In genomic region chr7:67958045-67958444, GRCm38 (mm10) we compare ENCODE assay signal across 9 mouse cellular contexts. TPM values are rescaled to one million over a fixed set of nuclear protein-coding genes. Genes with fewer than 3 reads are reported as not detected.
DNase-seq lines count a peak whose midpoint lies in the region; ATAC-seq and TF ChIP-seq lines count a peak whose summit lies in the region.
"Had no signal": no experiment of that assay in that cellular context is flagged by ENCODE, and none has a peak within 500 bp of the region (broad histone marks: within the 10 kb centered on the region; RNA-seq: fewer than 3 reads in every experiment).

No protein-coding gene starts in this region.

- no peak overlapping the region for H3K27ac ChIP-seq in liver, postnatal 0 days (ENCODE audit: low read depth)
- no peak overlapping the region for H3K27ac ChIP-seq in liver, embryonic 12.5 days
- H3K27ac ChIP-seq in lung, embryonic 16.5 days (ENCODE audit: low read length) = no peak overlapping the region

- H3K36me3 ChIP-seq in liver, postnatal 0 days (replicated peaks; ENCODE audit: insufficient read depth, low read length) = no peaks in the 10 kb centered on the region
- H3K36me3 ChIP-seq in liver, embryonic 12.5 days = no peaks in the 10 kb centered on the region
- no peaks in the 10 kb centered on the region for H3K36me3 ChIP-seq in lung, embryonic 16.5 days (ENCODE audit: control insufficient read depth, insufficient read depth, low read length)

- peak; percentile 16 for ATAC-seq in liver, postnatal 0 days
- no peak for ATAC-seq in liver, embryonic 12.5 days
- peak; percentile 77 for ATAC-seq in granulocyte monocyte progenitor cell, adult 5-6 weeks (replicated peaks; ENCODE audit: poor library complexity, severe bottlenecking)
- ATAC-seq in lung, embryonic 16.5 days (ENCODE audit: low read depth) = no peak

- peak; percentile 48 for DNase-seq in liver, postnatal 0 days
- peak; percentile 13 to 22 for DNase-seq in thymus, postnatal 10 days (ENCODE audit: low spot score in 2 of 2)
- DNase-seq in cerebellum, adult 11-12 months = no peak
- DNase-seq in layer of hippocampus, adult 11-12 months (ENCODE audit: low spot score) = no peak
- no peak for DNase-seq in Muller cell, postnatal 12 days (ENCODE audit: inconsistent ontology term)
- DNase-seq: adrenal gland, adult 2 months had no signal

- TF ChIP-seq EP300 in liver, postnatal 0 days (IDR thresholded peaks at IDR 0.05; ENCODE audit: low read depth) = no peak

- H3K4me2 ChIP-seq in liver, postnatal 0 days (ENCODE audit: low read depth, low read length) = peak overlapping the region; percentile 36
- no peak overlapping the region; the same call in 1 of the 2 replicates for H3K4me2 ChIP-seq in liver, embryonic 12.5 days
- H3K4me2 ChIP-seq in lung, embryonic 16.5 days (ENCODE audit: low read depth, low read length) = peak overlapping the region; percentile 32

- TF ChIP-seq CTCF in liver, postnatal 0 days (IDR thresholded peaks at IDR 0.05; ENCODE audit: low read depth) = no peak

- H3K9me3 ChIP-seq in liver, postnatal 0 days (ENCODE audit: low read length) = no peaks in the 10 kb centered on the region
- no peaks in the 10 kb centered on the region for H3K9me3 ChIP-seq in liver, embryonic 12.5 days (replicated peaks)
- no peaks in the 10 kb centered on the region for H3K9me3 ChIP-seq in lung, embryonic 16.5 days (ENCODE audit: control insufficient read depth, low read length)

- 31% methylated on average over 18 of the region's 18 CpGs for WGBS in liver, postnatal 0 days (ENCODE audit: insufficient replicate concordance)
- 33% methylated on average over 18 of the region's 18 CpGs for WGBS in liver, embryonic 12.5 days (ENCODE audit: insufficient replicate concordance)
- WGBS in lung, embryonic 16.5 days = 20% methylated on average over 18 of the region's 18 CpGs

- no peak overlapping the region for H3K4me3 ChIP-seq in liver, postnatal 0 days (ENCODE audit: low read depth, low read length)
- no peak overlapping the region for H3K4me3 ChIP-seq in liver, embryonic 12.5 days
- peak overlapping the region; percentile 19; the same call in 1 of the 2 replicates for H3K4me3 ChIP-seq in lung, embryonic 16.5 days (ENCODE audit: low read length)

- no peak overlapping the region for H3K9ac ChIP-seq in liver, postnatal 0 days (replicated peaks)
- no peak overlapping the region for H3K9ac ChIP-seq in liver, embryonic 12.5 days
- H3K9ac ChIP-seq in lung, embryonic 16.5 days (ENCODE audit: low read length) = peak overlapping the region; percentile 23; the same call in 1 of the 2 replicates

- H3K27me3 ChIP-seq in liver, postnatal 0 days (ENCODE audit: insufficient read depth, low read length) = peaks cover 34% of the 10 kb centered on the region
- H3K27me3 ChIP-seq in liver, embryonic 12.5 days (replicated peaks) = 0 out of 2 replicates have a peak, but pooled peaks cover 4% of the 10 kb centered on the region
- no peaks in the 10 kb centered on the region for H3K27me3 ChIP-seq in lung, embryonic 16.5 days (ENCODE audit: control insufficient read depth, insufficient read depth, low read depth, low read length)

- peaks cover 9% of the 10 kb centered on the region; the same call in 1 of the 2 replicates for H3K4me1 ChIP-seq in liver, postnatal 0 days (ENCODE audit: insufficient read depth)
- H3K4me1 ChIP-seq in liver, embryonic 12.5 days = peaks cover 91% of the 10 kb centered on the region
- H3K4me1 ChIP-seq in lung, embryonic 16.5 days (replicated peaks; ENCODE audit: control insufficient read depth, insufficient read depth, low read length) = peaks cover 66% of the 10 kb centered on the region

RNA-seq across cellular contexts. Expression of gene Igf1r, which starts 5.4 kb away (rescaled TPM):
- 2.7 and 2.9 TPM in 2 replicates for polyA plus RNA-seq in liver, postnatal 0 days (2015; fragmentation: Nextera tagmentation; extraction: Ambion mirVana)
- polyA plus RNA-seq in liver, embryonic 12.5 days (2016; fragmentation: Nextera tagmentation; extraction: Ambion mirVana) = 8.5 and 9.6 TPM in 2 replicates
- total RNA-seq in granulocyte monocyte progenitor cell, adult 5-6 weeks (2014; fragmentation: Nextera tagmentation) = 59.2 and 59.7 TPM in 2 replicates
- total RNA-seq in granulocyte monocyte progenitor cell, adult 5-6 weeks (2017) = 27.9 and 29.4 TPM in 2 replicates
- polyA plus RNA-seq in lung, embryonic 16.5 days (2015; fragmentation: Nextera tagmentation; extraction: Ambion mirVana) = 19.9 and 22.9 TPM in 2 replicates

Comparison
In these comparisons a context has a peak if more than half of its experiments do, and no peak if none do; other contexts are left out.
1. ATAC-seq: peak in liver, postnatal 0 days (single experiment) and granulocyte monocyte progenitor cell, adult 5-6 weeks (single experiment); none in liver, embryonic 12.5 days (single experiment) and lung, embryonic 16.5 days (single experiment).
2. DNase-seq: peak in liver, postnatal 0 days (single experiment) and thymus, postnatal 10 days (2 of 2); none in cerebellum, adult 11-12 months (single experiment), layer of hippocampus, adult 11-12 months (single experiment) and Muller cell, postnatal 12 days (single experiment).